Mouse (Mus musculus) G1E-ER4 (cell line): ENCODE measurements around the gene Zkscan8. TPM values are rescaled to one million over a fixed set of nuclear protein-coding genes. Genes with fewer than 3 reads are reported as not detected.
"Not testable (repeated sequence)": the region's sequence is repeated elsewhere in the genome, so short reads cannot be mapped to it uniquely, and the experiment has no call there.

Experiments used
- GATA1 ChIP-seq: IDR thresholded peaks from one replicate; pipeline ENCODE4 v1.8.0; 2012; ENCODE audit warnings: low read length, inconsistent platforms
- polyA plus RNA-seq: library from polyadenylated mRNA; stranded (reverse); fragments of >175 nt; gene quantifications from 2 replicates; pipeline ENCODE4 v1.2.3, GENCODE M21; 2012

Zkscan8 gene
- 5.9 and 6.2 TPM in 2 replicates for polyA plus RNA-seq

GRCm38 (mm10) chr13:21530781-21531201 lies at the start of gene Zkscan8:
Zkscan8 (minus strand) TSS chr13:21531120.
- TF ChIP-seq GATA1 = no peak

- no peak for TF ChIP-seq GATA1
Measured at GRCm38 (mm10) chr13:21559793-21560192, 28.9 kb upstream of the Zkscan8 start, which contains the start of gene Olfr1535. Olfr1535 (minus strand) TSS chr13:21559893.

- no peak for TF ChIP-seq GATA1
Measured at GRCm38 (mm10) chr13:21550416-21551110, 19.6 kb upstream of the Zkscan8 start.

- no peak for TF ChIP-seq GATA1
Measured at GRCm38 (mm10) chr13:21549487-21549886, 18.6 kb upstream of the Zkscan8 start.

- no peak for TF ChIP-seq GATA1
Measured at GRCm38 (mm10) chr13:21542708-21543107, 11.8 kb upstream of the Zkscan8 start, which contains the start of gene Olfr1366. Olfr1366 (minus strand) TSS chr13:21542808.

- TF ChIP-seq GATA1 = no peak
Measured at GRCm38 (mm10) chr13:21530136-21530535, 784 bp downstream of the Zkscan8 start.

GRCm38 (mm10) chr13:21506221-21506649 lies 24.7 kb downstream of the Zkscan8 start:
- no peak for TF ChIP-seq GATA1

- TF ChIP-seq GATA1 = no peak
Measured at GRCm38 (mm10) chr13:21502296-21502695, 28.6 kb downstream of the Zkscan8 start.

GRCm38 (mm10) chr13:21501182-21501581 lies 29.7 kb downstream of the Zkscan8 start, which contains the start of gene Gm11273:
Gm11273 (minus strand) TSS chr13:21501418.
- TF ChIP-seq GATA1 = not testable (repeated sequence)

- TF ChIP-seq GATA1 = no peak
Measured at GRCm38 (mm10) chr13:21495080-21495479, 35.8 kb downstream of the Zkscan8 start, which contains the start of gene AK157302. AK157302 (plus strand) TSS chr13:21495223.

GRCm38 (mm10) chr13:21492847-21493246 lies 38.1 kb downstream of the Zkscan8 start:
- TF ChIP-seq GATA1 = no peak

GRCm38 (mm10) chr13:21486881-21487280 lies 44.0 kb downstream of the Zkscan8 start:
- no peak for TF ChIP-seq GATA1

- not testable (repeated sequence) for TF ChIP-seq GATA1
Measured at GRCm38 (mm10) chr13:21478759-21479670, 51.9 kb downstream of the Zkscan8 start, which contains the start of the genes Zkscan4 and Gm10065. Zkscan4 (plus strand) TSS chr13:21478907. Gm10065 (minus strand) TSS chr13:21479441.

- TF ChIP-seq GATA1 = no peak
Measured at GRCm38 (mm10) chr13:21472427-21472826, 58.5 kb downstream of the Zkscan8 start.

GRCm38 (mm10) chr13:21469097-21469496 lies 61.8 kb downstream of the Zkscan8 start:
- peak; percentile 15 for TF ChIP-seq GATA1

GRCm38 (mm10) chr13:21468061-21469019 lies 62.6 kb downstream of the Zkscan8 start, which contains the start of gene Nkapl:
Nkapl (minus strand) TSS chr13:21468509.
- no peak for TF ChIP-seq GATA1
